Mouse (Mus musculus) central nervous system, embryonic 14 days (tissue): ENCODE data around the gene Zfp953. TPM values are rescaled to one million over a fixed set of nuclear protein-coding genes. Genes with fewer than 3 reads are reported as not detected.

ENCODE experiments used
- polyA plus RNA-seq: library from polyadenylated mRNA; depleted of rRNA; stranded (reverse); fragments of >200 nt; gene quantifications from 2 replicates; pipeline ENCODE4 v1.2.3, GENCODE M21; 2012; rRNA removed

The Zfp953 gene
- polyA plus RNA-seq = 0.59 and 0.71 TPM in 2 replicates

DNA sequence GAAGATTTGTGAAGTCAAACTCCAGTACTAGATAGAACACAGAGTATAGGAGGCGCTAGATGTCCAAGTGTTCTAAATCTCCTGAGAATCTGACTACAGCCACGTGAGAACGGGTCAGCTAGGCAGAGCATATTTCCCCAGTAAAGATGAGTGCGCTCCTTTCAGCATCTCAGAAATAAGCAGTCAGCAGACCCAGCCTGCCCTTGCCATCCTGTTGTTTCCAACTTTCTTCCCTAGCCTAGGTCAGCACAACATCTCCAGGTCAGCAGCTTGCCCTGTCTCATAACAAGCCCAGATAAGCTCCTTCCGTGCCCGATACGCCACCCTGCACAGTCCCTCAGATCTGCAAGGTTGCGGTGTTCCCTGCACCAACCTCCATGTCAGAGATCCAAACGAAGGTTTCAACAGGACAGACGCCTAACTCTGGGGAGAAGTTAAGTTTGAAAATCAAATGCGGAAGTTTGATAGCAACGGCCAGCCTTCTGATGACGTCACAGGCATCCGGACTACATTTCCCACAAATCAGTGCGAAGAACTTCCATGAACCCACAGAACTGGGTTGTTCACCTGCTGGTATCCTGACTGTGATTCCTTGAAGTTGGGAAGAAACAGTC lies at the start of gene Zfp953, which contains the start of gene Gm28044:
TSS of gene Zfp953 (minus strand) at position 475 of the 614 bp plus-strand sequence.
TSS of gene Gm28044 (minus strand) at position 406 of the 614 bp plus-strand sequence.

GRCm38 (mm10) chr13:67399183-67399903 lies 38.9 kb upstream of the Zfp953 start, which contains the start of gene Zfp429:
Zfp429 (minus strand) TSS chr13:67399819.

GRCm38 (mm10) chr13:67375050-67375911 lies 14.9 kb upstream of the Zfp953 start, which contains the start of the genes Gm28041 and Zfp456:
Gm28041 (minus strand) TSS chr13:67375733.
Zfp456 (minus strand) TSS chr13:67375810.

DNA sequence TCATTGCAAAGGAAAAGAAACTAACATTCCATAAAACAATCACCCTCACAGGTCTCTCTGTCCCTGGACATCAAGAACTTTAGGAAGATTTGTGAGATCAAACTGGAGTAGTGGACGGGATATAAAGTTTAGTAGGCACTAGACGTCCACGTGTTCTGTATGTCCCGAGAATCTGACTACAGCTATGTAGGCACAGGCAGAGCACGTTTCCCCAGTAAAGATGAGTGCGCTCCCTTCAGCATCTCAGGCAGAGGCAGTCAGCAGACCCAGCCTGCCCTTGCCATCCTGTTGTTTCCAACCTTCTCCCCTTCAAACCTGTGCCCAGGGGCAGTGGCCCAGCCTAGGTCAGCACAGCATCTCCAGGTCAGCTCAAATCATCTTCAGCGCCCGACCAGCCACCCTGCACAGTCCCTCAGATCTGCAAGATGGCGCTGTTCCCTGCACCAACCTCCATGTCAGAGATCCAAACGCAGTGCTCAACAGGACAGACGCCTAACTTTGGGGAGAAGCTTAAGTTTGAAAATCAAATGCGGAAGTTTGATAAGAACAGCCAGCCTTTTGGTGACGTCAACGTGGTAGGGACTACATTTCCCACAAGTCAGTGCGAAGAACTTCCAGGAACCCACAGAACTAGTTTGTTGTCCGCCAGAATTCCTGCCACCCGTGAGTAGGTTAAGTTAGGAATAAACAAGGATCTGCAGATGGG lies 28.2 kb downstream of the Zfp953 start, which contains the start of gene Zfp595:
TSS of gene Zfp595 (minus strand) at position 552 of the 706 bp plus-strand sequence.

GRCm38 (mm10) chr13:67305822-67306672 lies 54.4 kb downstream of the Zfp953 start, which contains the start of gene Zfp457:
Zfp457 (minus strand) TSS chr13:67306485.

Other genes with a start within 250 kb of the Zfp953 start
- gene Rslcan18, start 244.3 kb downstream of the Zfp953 start, polyA plus RNA-seq = 0.08 and 0.10 TPM in 2 replicates
- 2.8 TPM in 2 replicates for gene Zfp759, start 238.9 kb downstream of the Zfp953 start, polyA plus RNA-seq
- 5.2 and 5.4 TPM in 2 replicates for gene Rsl1, start 187.4 kb downstream of the Zfp953 start, polyA plus RNA-seq
- 1.3 and 1.4 TPM in 2 replicates for gene Zfp455, start 166.1 kb downstream of the Zfp953 start, polyA plus RNA-seq
- gene Zfp458, start 82.1 kb downstream of the Zfp953 start, polyA plus RNA-seq = 3.0 and 3.6 TPM in 2 replicates
- 2.1 and 2.5 TPM in 2 replicates for gene Zfp457, start 54.1 kb downstream of the Zfp953 start, polyA plus RNA-seq
- gene Zfp595, start 28.0 kb downstream of the Zfp953 start, polyA plus RNA-seq = 2.3 and 2.5 TPM in 2 replicates
- gene Gm28044, start 69 bp downstream of the Zfp953 start, polyA plus RNA-seq = not detected in 2 replicates
- gene Gm28041, start 15.1 kb upstream of the Zfp953 start, polyA plus RNA-seq = 0.18 TPM in 1 of 2 replicates, not detected in the other
- gene Zfp456, start 15.2 kb upstream of the Zfp953 start, polyA plus RNA-seq = 0.47 and 0.48 TPM in 2 replicates
- gene Zfp429, start 39.2 kb upstream of the Zfp953 start, polyA plus RNA-seq = 3.7 and 5.1 TPM in 2 replicates
- gene Zfp459, start 60.8 kb upstream of the Zfp953 start, polyA plus RNA-seq = 0.84 and 1.1 TPM in 2 replicates
- 2.9 and 3.1 TPM in 2 replicates for gene Zfp874a, start 91.0 kb upstream of the Zfp953 start, polyA plus RNA-seq
- 3.9 and 4.0 TPM in 2 replicates for gene Zfp874b, start 123.7 kb upstream of the Zfp953 start, polyA plus RNA-seq
- gene Zfp58, start 139.9 kb upstream of the Zfp953 start, polyA plus RNA-seq = 5.7 and 6.2 TPM in 2 replicates
- gene Gm26965, start 165.5 kb upstream of the Zfp953 start, polyA plus RNA-seq = 0.05 TPM in 1 of 2 replicates, not detected in the other
- gene Zfp87, start 165.6 kb upstream of the Zfp953 start, polyA plus RNA-seq = 23.0 and 23.8 TPM in 2 replicates
- 8.4 and 9.1 TPM in 2 replicates for gene Zfp748, start 193.2 kb upstream of the Zfp953 start, polyA plus RNA-seq
- gene Zfp729b, start 249.1 kb upstream of the Zfp953 start, polyA plus RNA-seq = 2.8 and 3.0 TPM in 2 replicates